Mouse (Mus musculus): Measurements from ENCODE around the gene Ptbp3.
A peak's percentile ranks its signal among the peaks of the same experiment; 100 is the strongest.

Gene Ptbp3

GRCm38 (mm10) chr4:59505481-59505880 lies 43.7 kb downstream of the Ptbp3 start:
- DNase-seq (ENCODE audit: low spot score), result no peak

DNA sequence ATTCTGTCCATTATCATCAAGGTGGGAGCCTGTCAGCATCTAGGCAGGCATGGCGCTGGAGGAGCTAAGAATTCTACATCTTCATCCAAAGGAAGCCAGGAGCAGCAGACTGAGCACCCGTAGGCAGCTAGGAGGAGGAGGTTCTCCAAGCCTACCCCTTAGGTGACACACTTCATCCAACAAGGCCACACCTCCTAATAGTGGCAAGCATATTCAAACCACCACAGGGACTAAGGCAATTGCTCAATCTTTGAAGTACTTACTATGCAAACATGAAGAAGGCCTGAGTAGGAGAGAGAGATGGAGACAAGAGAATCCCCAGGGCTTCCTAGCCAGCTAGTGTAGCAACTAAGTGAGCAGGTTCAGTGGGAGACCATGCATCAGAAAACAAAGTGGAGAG lies 58.1 kb downstream of the Ptbp3 start:
- no peak for DNase-seq (ENCODE audit: low spot score)

DNA sequence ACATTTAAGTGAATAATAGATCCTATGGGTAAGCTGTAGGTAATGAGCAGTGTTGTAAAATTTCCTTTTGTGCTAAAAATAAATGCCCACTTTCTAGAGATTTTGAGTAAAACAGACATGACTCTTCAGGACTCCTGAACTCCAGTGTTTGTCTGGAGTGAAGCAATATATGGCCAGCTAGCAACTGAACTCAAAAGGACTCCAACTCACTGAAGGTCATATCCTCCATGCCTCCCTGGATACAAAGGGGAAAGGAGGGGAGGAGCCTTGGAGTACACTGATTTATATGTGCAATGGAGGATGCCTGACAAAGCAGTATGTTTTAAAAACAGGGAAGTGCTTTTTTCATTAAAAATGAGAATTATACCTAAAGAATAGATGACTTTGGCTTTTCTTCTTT lies 77.9 kb downstream of the Ptbp3 start:
- DNase-seq (ENCODE audit: low spot score), result no peak

- no peak for DNase-seq (ENCODE audit: low spot score)
These were observed 83.7 kb downstream of the Ptbp3 start for GRCm38 (mm10) chr4:59465449-59465848.

DNA sequence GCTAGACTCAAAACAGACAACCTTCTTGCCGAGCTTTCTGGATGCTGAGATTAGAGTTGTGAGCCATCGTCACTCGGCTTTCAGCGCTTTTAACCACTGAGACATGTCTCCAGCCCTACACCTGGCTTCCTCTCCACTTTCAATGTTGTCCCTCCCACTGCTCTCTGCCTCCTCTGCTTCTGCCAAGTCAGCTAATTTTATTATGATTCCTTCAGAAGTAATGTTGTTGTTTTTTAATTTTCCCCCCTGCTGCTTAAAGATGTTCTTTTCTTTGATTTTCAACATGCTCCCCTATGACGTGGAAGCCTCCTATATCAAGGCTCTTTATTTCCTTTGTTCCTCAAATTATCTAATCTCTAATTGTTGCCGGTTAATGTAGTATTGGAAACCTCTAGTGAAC lies 84.5 kb downstream of the Ptbp3 start:
- DNase-seq (ENCODE audit: low spot score), result no peak

- no peak for DNase-seq (ENCODE audit: low spot score)
These were observed 86.7 kb downstream of the Ptbp3 start for GRCm38 (mm10) chr4:59462494-59462893.

DNA sequence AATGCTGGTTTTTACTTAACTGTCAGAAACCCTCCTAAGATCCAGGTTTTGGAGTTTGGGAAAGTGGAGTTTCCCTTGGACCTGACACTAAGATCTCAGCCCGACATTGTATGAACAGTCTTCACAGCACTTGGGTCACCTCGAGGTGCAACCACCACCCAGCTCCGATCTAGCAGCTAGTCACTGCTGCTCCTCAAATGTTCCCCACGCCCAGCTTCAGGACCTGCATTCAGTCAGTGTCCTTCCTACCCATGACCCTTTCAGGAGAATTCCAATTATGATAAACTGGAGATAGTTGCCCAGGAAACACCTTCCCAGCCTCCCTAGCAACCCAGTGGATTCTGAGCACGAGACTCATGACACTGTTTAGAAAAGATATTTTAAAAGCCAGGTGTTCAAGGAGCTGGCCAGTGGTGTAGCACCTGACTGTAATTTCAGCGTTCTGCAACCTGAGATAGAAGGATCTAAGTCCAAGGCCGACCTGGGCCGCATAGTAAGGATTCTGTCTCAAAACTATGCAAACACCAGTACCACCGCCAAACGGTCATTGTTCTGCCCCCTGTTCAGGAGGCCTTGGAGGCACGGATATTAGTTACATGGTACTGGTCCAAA lies 87.9 kb downstream of the Ptbp3 start:
- DNase-seq (ENCODE audit: low spot score), result no peak

GRCm38 (mm10) chr4:59459216-59459955 lies 89.8 kb downstream of the Ptbp3 start:
- no peak for DNase-seq (ENCODE audit: low spot score)

DNA sequence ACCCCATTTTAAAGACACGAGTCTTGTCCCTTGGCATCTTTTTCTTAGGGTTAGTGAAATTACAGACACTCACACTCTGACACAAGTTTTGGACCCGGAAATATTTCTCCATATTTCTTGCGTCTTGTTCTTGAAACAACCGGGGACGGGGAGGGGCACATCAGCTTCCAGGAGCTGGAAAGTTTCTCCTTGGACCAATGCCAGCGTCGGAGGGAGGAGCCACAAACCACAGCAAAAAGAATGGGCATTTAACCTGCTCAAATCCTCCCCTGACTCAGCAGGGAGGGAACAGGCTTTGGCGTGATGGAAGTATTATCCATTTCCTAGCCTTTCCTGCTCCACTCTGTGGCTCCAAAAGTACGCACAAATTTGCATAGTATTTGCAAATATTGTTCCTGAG lies 91.2 kb downstream of the Ptbp3 start:
- DNase-seq (ENCODE audit: low spot score), result no peak

DNA sequence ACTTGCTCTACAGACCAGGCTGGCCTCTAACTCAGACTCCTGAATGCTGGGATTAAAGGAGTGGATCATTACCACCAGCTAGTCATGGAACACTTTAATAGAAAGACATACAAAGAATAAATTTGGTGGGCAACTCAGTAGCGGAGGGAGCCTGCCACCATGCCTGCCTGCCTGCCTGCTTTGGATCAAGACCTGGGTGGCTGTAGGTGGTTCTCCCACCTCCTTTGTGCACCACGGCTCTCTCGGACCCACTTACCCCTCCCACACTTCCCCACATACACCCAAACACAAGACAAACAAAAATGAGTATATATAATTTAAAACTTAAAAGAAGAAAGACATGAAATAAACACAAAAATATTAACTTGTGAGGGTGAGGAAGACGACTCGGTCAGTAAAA lies 92.1 kb downstream of the Ptbp3 start:
- no peak for DNase-seq (ENCODE audit: low spot score)

GRCm38 (mm10) chr4:59455465-59455864 lies 93.7 kb downstream of the Ptbp3 start:
- DNase-seq (ENCODE audit: low spot score), result no peak

- DNase-seq (ENCODE audit: low spot score), result no peak
These were observed 95.1 kb downstream of the Ptbp3 start for GRCm38 (mm10) chr4:59454046-59454445.

DNA sequence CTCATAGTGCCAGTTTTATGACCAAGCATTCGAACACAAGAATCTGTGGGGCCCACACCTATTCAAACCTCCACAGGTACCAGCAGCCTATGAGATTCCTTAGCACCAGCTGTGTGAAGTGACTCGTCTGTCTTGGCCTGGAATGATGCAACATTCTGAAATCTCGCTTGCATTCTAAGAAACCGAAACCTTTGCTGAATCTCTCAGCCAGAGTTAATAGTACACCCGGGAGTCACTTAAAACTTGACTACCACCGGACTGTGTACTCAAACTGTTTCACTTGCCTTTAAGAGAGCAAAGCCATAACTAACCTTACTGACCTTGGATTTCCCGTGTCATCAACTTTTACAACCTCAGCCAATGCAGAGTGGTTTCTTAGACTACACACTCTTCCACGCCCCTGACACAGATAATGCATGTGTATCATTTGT lies 96.6 kb downstream of the Ptbp3 start:
- no peak for DNase-seq (ENCODE audit: low spot score)

- no peak for DNase-seq (ENCODE audit: low spot score)
These were observed 98.3 kb downstream of the Ptbp3 start for GRCm38 (mm10) chr4:59450906-59451305.

GRCm38 (mm10) chr4:59450234-59450854 lies 98.8 kb downstream of the Ptbp3 start:
- no peak for DNase-seq (ENCODE audit: low spot score)

DNA sequence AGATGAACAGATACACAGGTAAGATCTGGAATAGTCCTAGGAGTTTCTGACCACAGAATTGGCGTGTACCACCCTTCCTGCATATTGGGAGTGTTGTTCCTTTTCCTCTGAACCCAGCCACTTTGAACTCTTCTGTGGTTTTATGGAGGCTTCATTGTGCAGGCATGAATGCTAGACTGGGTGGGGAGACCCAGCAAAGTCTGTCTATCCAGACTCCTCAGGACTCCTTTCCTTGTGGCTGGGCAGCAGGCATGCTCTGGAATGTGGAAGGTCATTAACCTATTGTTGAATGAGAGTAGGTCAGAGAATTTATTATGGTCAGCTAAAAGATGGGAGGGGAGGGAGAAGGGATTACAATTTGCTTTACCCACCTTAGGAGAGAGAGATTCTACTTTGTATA lies 101.9 kb downstream of the Ptbp3 start:
- peak; percentile 48 for DNase-seq (ENCODE audit: low spot score)

DNA sequence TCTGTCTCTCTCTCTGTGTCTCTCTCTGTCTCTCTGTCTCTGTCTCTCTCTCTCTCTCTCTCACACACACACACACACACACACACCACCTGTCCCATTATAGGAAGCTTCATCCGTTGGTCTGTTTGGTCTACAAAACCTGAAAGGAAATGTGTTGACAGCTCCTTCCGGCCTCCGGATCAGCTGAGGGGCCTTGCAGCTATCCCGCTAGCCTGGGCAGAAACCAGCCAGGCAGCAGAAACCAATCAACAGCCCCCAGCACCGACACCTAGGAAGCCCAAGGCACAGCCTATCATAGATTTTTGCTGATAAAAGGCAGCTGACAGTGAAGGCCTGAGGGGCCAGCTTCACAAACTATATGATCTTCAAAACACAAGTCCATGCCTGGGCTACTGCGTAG lies 103.6 kb downstream of the Ptbp3 start:
- no peak for DNase-seq (ENCODE audit: low spot score)

DNA sequence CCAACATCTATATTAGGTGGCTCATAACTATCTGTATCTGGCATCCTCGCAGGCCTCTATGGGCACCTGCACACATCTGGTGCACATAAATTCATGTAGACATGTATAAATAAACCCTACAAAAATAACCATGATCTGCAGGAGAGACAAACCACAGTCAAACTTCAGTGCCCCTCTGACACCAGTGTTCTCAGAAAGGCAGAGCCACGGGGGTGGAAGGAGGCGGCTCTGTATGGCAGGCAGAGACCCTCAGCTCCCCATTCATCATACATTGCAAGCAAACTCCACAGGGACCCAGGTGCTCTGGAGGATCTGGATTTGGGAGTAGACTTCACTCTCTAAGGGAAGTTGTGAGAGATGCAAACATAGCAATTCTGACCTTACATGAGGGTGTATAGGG lies 104.2 kb downstream of the Ptbp3 start:
- DNase-seq (ENCODE audit: low spot score), result no peak

- DNase-seq (ENCODE audit: low spot score), result no peak
These were observed 105.1 kb downstream of the Ptbp3 start for GRCm38 (mm10) chr4:59444085-59444484.

DNA sequence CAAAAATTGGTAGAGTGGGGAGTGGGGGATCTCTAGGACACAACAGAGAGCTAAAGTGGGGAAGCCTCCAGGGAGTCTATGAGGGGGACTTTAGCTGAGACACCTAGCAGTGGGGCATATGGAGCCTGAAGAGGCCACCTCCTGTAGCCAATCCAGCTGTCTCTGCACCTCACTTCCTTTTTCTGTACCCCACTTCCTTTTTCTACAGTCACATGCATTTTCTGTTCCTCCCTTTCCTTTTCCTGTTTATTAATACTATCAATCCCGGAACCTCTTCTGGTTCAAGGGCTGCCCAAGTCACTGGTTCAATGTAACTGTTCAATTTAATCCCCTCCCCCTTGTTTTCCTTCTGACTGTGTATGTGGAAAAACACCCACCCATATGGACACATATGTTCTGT lies 107.9 kb downstream of the Ptbp3 start:
- no peak for DNase-seq (ENCODE audit: low spot score)

GRCm38 (mm10) chr4:59439960-59440359 lies 109.2 kb downstream of the Ptbp3 start:
- no peak for DNase-seq (ENCODE audit: low spot score)

DNA sequence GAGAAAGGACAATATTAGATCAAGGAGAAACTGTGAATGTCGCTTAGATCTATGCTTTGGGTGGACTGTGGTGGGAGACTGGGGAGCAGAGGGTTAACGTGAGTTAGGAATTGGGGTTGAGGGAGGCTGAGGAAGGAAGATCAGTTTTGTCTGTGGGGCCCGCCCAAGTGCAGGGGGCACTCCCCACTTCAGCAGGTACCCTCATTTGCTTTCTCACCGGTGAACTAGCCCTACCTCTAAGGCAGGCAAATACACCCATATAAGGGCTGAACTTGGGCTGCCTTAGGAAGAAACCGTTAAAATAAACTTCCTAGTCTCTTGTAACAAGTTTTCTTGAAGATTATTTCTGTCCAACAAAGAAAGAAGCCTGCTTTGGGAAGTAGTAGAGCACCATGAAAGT lies 110.1 kb downstream of the Ptbp3 start:
- no peak for DNase-seq (ENCODE audit: low spot score)

Data from embryo, embryonic 10 days (tissue).